Mouse (Mus musculus): ENCODE measurements around the gene Mrpl37.

- TF ChIP-seq GATA1 (IDR thresholded peaks at IDR 0.05; ENCODE audit: low read length) (no peak), TAL1 (IDR thresholded peaks at IDR 0.05; ENCODE audit: low read length) (no peak)
Observed at GRCm38 (mm10) chr4:107079716-107080115, 13.0 kb upstream of the Mrpl37 start.

All from erythroblast, embryonic 14.5 days (primary cell).